Mouse (Mus musculus): ENCODE measurements around the gene Pappa2.

The Pappa2 gene

DNA sequence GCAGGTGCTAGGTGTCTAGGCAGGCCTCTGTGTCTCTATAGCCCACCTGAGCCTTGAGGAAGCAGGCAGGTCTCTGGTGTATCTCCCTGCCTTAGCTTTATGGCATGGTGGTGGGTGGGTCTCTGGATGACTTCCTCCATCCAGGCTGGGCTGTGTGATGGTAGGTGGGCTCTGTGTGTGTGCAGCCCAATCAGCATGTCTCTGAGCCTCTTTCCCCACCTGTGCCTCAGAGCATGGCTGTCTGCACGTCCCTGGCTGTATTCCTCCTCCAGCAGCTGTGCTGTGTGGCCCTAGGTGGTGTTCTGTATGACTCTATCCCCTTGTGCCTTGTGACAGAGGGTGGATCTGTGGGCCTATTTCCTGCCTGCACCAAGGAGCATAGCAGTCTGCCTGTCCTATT, at the start of gene Pappa2:
Pappa2 (minus strand) TSS at position 101 of the 400 bp plus-strand sequence.
- DNase-seq (ENCODE audit: low read depth, low spot score) = no peak

- no peak for DNase-seq (ENCODE audit: low read depth, low spot score)
Measured at GRCm38 (mm10) chr1:159029106-159029505, 48.8 kb upstream of the Pappa2 start.

GRCm38 (mm10) chr1:159014940-159015660, 34.8 kb upstream of the Pappa2 start:
- DNase-seq (ENCODE audit: low read depth, low spot score) = no peak

DNA sequence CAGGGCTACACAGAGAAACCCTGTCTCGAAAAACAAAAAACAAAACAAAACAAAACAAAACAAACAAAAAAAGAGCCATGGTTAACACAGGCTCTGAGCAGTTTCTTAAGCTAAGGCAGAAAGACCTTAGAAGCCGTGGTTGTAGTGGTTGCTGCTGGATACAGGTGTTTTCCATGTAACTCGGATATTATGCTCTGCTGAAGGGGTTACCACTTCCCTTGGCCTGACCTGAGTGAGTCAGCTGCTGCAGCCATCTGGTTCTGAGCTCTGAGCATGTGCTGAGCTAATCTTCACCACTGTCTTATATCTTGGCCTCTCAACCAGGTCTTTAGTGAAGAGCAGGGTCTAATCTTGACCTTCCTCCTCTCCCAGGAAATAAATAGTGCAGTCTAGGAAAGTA, 6.8 kb upstream of the Pappa2 start:
- DNase-seq (ENCODE audit: low read depth, low spot score) = no peak

- no peak for DNase-seq (ENCODE audit: low read depth, low spot score)
Measured at GRCm38 (mm10) chr1:158962340-158962739, 17.9 kb downstream of the Pappa2 start.

- DNase-seq (ENCODE audit: low read depth, low spot score) = no peak
Measured at GRCm38 (mm10) chr1:158960984-158961383, 19.3 kb downstream of the Pappa2 start.

- no peak for DNase-seq (ENCODE audit: low read depth, low spot score)
Measured at GRCm38 (mm10) chr1:158960549-158960948, 19.7 kb downstream of the Pappa2 start.

- DNase-seq (ENCODE audit: low read depth, low spot score) = no peak
Measured at GRCm38 (mm10) chr1:158956361-158956760, 23.9 kb downstream of the Pappa2 start.

- no peak for DNase-seq (ENCODE audit: low read depth, low spot score)
Measured at GRCm38 (mm10) chr1:158954785-158955184, 25.5 kb downstream of the Pappa2 start.

GRCm38 (mm10) chr1:158953479-158954207, 26.6 kb downstream of the Pappa2 start:
- peak; percentile 84 for DNase-seq (ENCODE audit: low read depth, low spot score)

- DNase-seq (ENCODE audit: low read depth, low spot score) = no peak
Measured at GRCm38 (mm10) chr1:158949041-158949440, 31.2 kb downstream of the Pappa2 start.

DNA sequence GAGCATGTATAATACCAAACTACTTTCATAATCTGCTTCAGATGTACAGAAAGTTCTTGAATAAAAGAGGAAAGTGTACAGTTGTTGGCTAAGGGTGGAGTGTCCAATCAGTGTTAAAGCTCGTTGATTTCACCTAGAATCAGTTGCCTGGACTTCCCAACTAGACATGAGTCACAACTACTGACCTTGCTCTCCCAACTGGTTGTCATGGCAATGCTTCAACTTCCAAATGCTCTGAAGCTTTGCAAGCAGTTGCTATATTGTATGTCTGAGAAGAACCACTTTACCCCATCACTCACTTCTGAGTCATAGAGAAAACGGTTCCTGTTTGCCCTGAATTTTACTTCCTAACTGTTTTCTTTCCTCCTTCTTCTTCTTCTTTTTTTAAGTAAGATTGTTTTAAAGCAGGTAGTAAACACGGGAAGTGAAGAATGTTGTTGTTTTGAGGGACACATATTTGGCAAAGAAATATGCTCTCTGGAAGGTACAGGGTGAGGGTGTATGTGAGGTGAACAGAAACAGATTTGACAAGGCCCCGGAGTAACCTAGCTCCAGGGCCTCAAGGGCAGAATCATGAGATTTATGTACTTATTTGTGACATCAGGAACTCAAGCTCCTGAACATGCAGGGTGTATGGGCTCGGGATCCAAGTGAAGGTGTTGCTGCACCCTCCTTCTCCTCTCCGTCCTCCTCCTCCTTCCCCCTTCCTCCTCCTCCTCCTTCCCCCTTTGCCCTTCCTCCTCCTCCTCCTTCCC, 32.1 kb downstream of the Pappa2 start:
- DNase-seq (ENCODE audit: low read depth, low spot score) = no peak

- DNase-seq (ENCODE audit: low read depth, low spot score) = no peak
Measured at GRCm38 (mm10) chr1:158944936-158945335, 35.4 kb downstream of the Pappa2 start.

DNA sequence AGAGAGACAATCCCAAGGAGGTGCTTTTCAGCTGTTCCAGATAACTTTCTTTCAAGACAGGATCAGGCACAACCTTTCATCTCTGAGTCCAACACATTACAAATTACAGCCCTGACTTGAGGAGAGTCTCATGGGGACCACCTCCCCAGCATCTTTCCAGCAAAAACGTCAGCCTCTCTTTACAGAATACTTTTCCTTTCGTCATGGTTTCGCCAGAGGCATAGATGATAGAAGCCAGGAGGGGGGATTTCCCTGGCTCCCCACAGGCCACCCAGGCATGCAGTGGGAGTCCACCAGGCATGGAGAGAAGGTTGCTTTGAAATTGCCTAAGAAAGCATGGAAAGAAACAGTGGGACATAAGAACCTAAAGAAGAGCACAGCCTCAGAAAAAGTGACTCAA, 37.4 kb downstream of the Pappa2 start:
- DNase-seq (ENCODE audit: low read depth, low spot score) = no peak

GRCm38 (mm10) chr1:158940966-158941365, 39.3 kb downstream of the Pappa2 start:
- no peak for DNase-seq (ENCODE audit: low read depth, low spot score)

- DNase-seq (ENCODE audit: low read depth, low spot score) = no peak
Measured at GRCm38 (mm10) chr1:158934447-158934846, 45.8 kb downstream of the Pappa2 start.

- no peak for DNase-seq (ENCODE audit: low read depth, low spot score)
Measured at GRCm38 (mm10) chr1:158931202-158931827, 49.0 kb downstream of the Pappa2 start.

GRCm38 (mm10) chr1:158929369-158929768, 50.9 kb downstream of the Pappa2 start:
- no peak for DNase-seq (ENCODE audit: low read depth, low spot score)

GRCm38 (mm10) chr1:158920451-158920850, 59.8 kb downstream of the Pappa2 start:
- DNase-seq (ENCODE audit: low read depth, low spot score) = no peak

GRCm38 (mm10) chr1:158918890-158919289, 61.4 kb downstream of the Pappa2 start:
- DNase-seq (ENCODE audit: low read depth, low spot score) = no peak

GRCm38 (mm10) chr1:158917067-158917466, 63.2 kb downstream of the Pappa2 start:
- no peak for DNase-seq (ENCODE audit: low read depth, low spot score)

GRCm38 (mm10) chr1:158915592-158915991, 64.7 kb downstream of the Pappa2 start:
- no peak for DNase-seq (ENCODE audit: low read depth, low spot score)
